Mouse (Mus musculus) CH12.LX (cell line): ENCODE results near the gene Camta1. TPM values are rescaled to one million over a fixed set of nuclear protein-coding genes. Genes with fewer than 3 reads are reported as not detected.

ENCODE experiments used
- DNase-seq: peaks from one replicate; pipeline ENCODE4 v3.0.0-alpha.2; 2013; ENCODE audit errors: extremely low read depth
- H3K27ac ChIP-seq: 2 replicates; pipeline ENCODE4 v1.5.1; 2012; ENCODE audit warnings: low read depth, mild to moderate bottlenecking, control low read depth, moderate library complexity; ENCODE audit not compliant: insufficient read depth
- H3K27me3 ChIP-seq: replicated peaks from 2 replicates; pipeline ENCODE3; 2012; ENCODE audit warnings: inconsistent platforms
- H3K36me3 ChIP-seq, 2 experiments: replicated peaks in 1 of 2; 2 replicates each; pipeline versions ENCODE3 to v1.6.1; 2012; ENCODE audit warnings: inconsistent platforms in 1 of 2, low read length in 1 of 2, mild to moderate bottlenecking in 1 of 2, mixed read lengths in 1 of 2, moderate library complexity in 1 of 2; ENCODE audit not compliant: control insufficient read depth in 1 of 2, insufficient read depth in 1 of 2
- H3K4me1 ChIP-seq, 2 experiments: 2 replicates each; pipeline ENCODE4 v1.6.1; 2012; ENCODE audit warnings: inconsistent platforms in 1 of 2, moderate library complexity in 1 of 2; ENCODE audit not compliant: insufficient read depth in 2 of 2, control insufficient read depth in 1 of 2
- H3K4me2 ChIP-seq: 2 replicates; pipeline ENCODE4 v1.6.1; 2012; ENCODE audit warnings: low read depth, mild to moderate bottlenecking, control low read depth; ENCODE audit not compliant: poor library complexity, insufficient read depth, severe bottlenecking
- H3K4me3 ChIP-seq, 3 experiments: fragments of 150-350 bp in 1 of 3; sonication (generic) in 1 of 3; replicated peaks in 1 of 3; 2 replicates each; pipeline versions ENCODE3 to v1.5.1; 2011 to 2012; ENCODE audit warnings: low read depth in 2 of 3, low read length in 2 of 3, mild to moderate bottlenecking in 2 of 3, moderate library complexity in 2 of 3, control low read depth in 1 of 3, improper control_type of control experiment in 1 of 3, inconsistent platforms in 1 of 3, mixed read lengths in 1 of 3; ENCODE audit not compliant: poor library complexity in 1 of 3
- H3K79me2 ChIP-seq: replicated peaks from 2 replicates; pipeline ENCODE4 v1.6.1; 2012; ENCODE audit warnings: mild to moderate bottlenecking, moderate library complexity; ENCODE audit not compliant: control insufficient read depth, poor library complexity, insufficient read depth, severe bottlenecking; ENCODE audit errors: extremely low read depth
- H3K9ac ChIP-seq: 2 replicates; pipeline ENCODE4 v1.6.1; 2012; ENCODE audit warnings: low read depth, mild to moderate bottlenecking, control low read depth, moderate library complexity; ENCODE audit not compliant: insufficient read depth
- H3K9me3 ChIP-seq: replicated peaks from 2 replicates; pipeline ENCODE3; 2012; ENCODE audit warnings: low read length, inconsistent platforms, mixed read lengths
- CHD2 ChIP-seq: IDR thresholded peaks from 2 replicates; pipeline ENCODE4 v1.6.1; 2011; ENCODE audit warnings: low read length, improper control_type of control experiment
- E2F4 ChIP-seq: IDR thresholded peaks from 2 replicates; pipeline ENCODE4 v1.6.1; 2011; ENCODE audit warnings: low read depth, low read length, improper control_type of control experiment; ENCODE audit not compliant: insufficient replicate concordance
- ELF1 ChIP-seq: IDR thresholded peaks from 2 replicates; pipeline ENCODE4 v1.6.1; 2014; ENCODE audit warnings: low read depth, mild to moderate bottlenecking, inconsistent platforms, low read length, improper control_type of control experiment
- ETS1 ChIP-seq: conservative IDR thresholded peaks from 2 replicates; pipeline ENCODE4 v1.6.1; 2012; ENCODE audit warnings: low read depth, mild to moderate bottlenecking, inconsistent platforms, low read length, improper control_type of control experiment, moderate library complexity
- GABPA ChIP-seq: IDR thresholded peaks from 2 replicates; pipeline ENCODE4 v1.6.1; 2012; ENCODE audit warnings: low read depth, low read length, improper control_type of control experiment, inconsistent platforms; ENCODE audit not compliant: insufficient replicate concordance
- HCFC1 ChIP-seq: IDR thresholded peaks from 2 replicates; pipeline ENCODE4 v1.6.1; 2012; ENCODE audit warnings: low read depth, mild to moderate bottlenecking, inconsistent platforms, low read length, improper control_type of control experiment
- IRF4 ChIP-seq: IDR thresholded peaks from 2 replicates; pipeline ENCODE4 v1.6.1; 2014; ENCODE audit warnings: low read depth, mild to moderate bottlenecking, inconsistent platforms, low read length, improper control_type of control experiment
- JUN ChIP-seq: IDR thresholded peaks from 2 replicates; pipeline ENCODE4 v1.6.1; 2011; ENCODE audit warnings: low read depth, mild to moderate bottlenecking, low read length, improper control_type of control experiment, moderate library complexity; ENCODE audit not compliant: insufficient read depth
- MAFK ChIP-seq: IDR thresholded peaks from 2 replicates; pipeline ENCODE4 v1.6.1; 2011; ENCODE audit warnings: low read length, improper control_type of control experiment; ENCODE audit not compliant: insufficient replicate concordance
- MAZ ChIP-seq: IDR thresholded peaks from 2 replicates; pipeline ENCODE4 v1.6.1; 2012; ENCODE audit warnings: low read depth, mild to moderate bottlenecking, inconsistent platforms, low read length, improper control_type of control experiment, moderate library complexity
- MXI1 ChIP-seq: IDR thresholded peaks from 2 replicates; pipeline ENCODE4 v1.6.1; 2011; ENCODE audit warnings: mild to moderate bottlenecking, low read depth, low read length, improper control_type of control experiment
- MYC ChIP-seq: IDR thresholded peaks from 2 replicates; pipeline ENCODE4 v1.6.1; 2011; ENCODE audit warnings: low read depth, mild to moderate bottlenecking, improper control_type of control experiment, low read length
- NELFE ChIP-seq: IDR thresholded peaks from 2 replicates; pipeline ENCODE4 v1.6.1; 2011; ENCODE audit warnings: low read depth, low read length, improper control_type of control experiment
- NRF1 ChIP-seq: IDR thresholded peaks from 2 replicates; pipeline ENCODE4 v1.6.1; 2014; ENCODE audit warnings: low read depth, mild to moderate bottlenecking, inconsistent platforms, low read length, improper control_type of control experiment, moderate library complexity
- POLR2A ChIP-seq: IDR thresholded peaks from 2 replicates; pipeline ENCODE4 v1.6.1; 2011; ENCODE audit warnings: low read depth, mild to moderate bottlenecking, improper control_type of control experiment, low read length
- POLR2AphosphoS2 ChIP-seq: IDR thresholded peaks from 2 replicates; pipeline ENCODE4 v1.6.1; 2011; ENCODE audit warnings: low read depth, low read length, improper control_type of control experiment
- RAD21 ChIP-seq: IDR thresholded peaks from 2 replicates; pipeline ENCODE4 v1.6.1; 2011; ENCODE audit warnings: low read depth, mild to moderate bottlenecking, low read length, improper control_type of control experiment, moderate library complexity
- RCOR1 ChIP-seq: conservative IDR thresholded peaks from 2 replicates; pipeline ENCODE4 v1.6.1; 2012; ENCODE audit warnings: low read depth, mild to moderate bottlenecking, inconsistent platforms, low read length, improper control_type of control experiment
- SIN3A ChIP-seq: IDR thresholded peaks from 2 replicates; pipeline ENCODE4 v1.6.1; 2012; ENCODE audit warnings: low read length, improper control_type of control experiment, inconsistent platforms
- SMC3 ChIP-seq: IDR thresholded peaks from 2 replicates; pipeline ENCODE4 v1.6.1; 2011; ENCODE audit warnings: low read depth, low read length, improper control_type of control experiment
- TBP ChIP-seq: conservative IDR thresholded peaks from 2 replicates; pipeline ENCODE4 v1.6.1; 2011; ENCODE audit warnings: low read depth, low read length, improper control_type of control experiment
- TCF12 ChIP-seq: IDR thresholded peaks from 2 replicates; pipeline ENCODE4 v1.6.1; 2014; ENCODE audit warnings: low read depth, mild to moderate bottlenecking, inconsistent platforms, low read length, improper control_type of control experiment
- USF1 ChIP-seq: IDR thresholded peaks from 2 replicates; pipeline ENCODE4 v1.6.1; 2014; ENCODE audit warnings: low read depth, mild to moderate bottlenecking, inconsistent platforms, low read length, improper control_type of control experiment
- USF2 ChIP-seq: conservative IDR thresholded peaks from 2 replicates; pipeline ENCODE4 v1.6.1; 2011; ENCODE audit warnings: low read depth, low read length, improper control_type of control experiment
- ZC3H11A ChIP-seq: IDR thresholded peaks from 2 replicates; pipeline ENCODE4 v1.6.1; 2012; ENCODE audit warnings: low read depth, mild to moderate bottlenecking, inconsistent platforms, low read length, improper control_type of control experiment
- ZKSCAN1 ChIP-seq: IDR thresholded peaks from 2 replicates; pipeline ENCODE4 v1.6.1; 2012; ENCODE audit warnings: low read depth, inconsistent platforms, low read length, improper control_type of control experiment, borderline replicate concordance
- ZNF384 ChIP-seq: IDR thresholded peaks from 2 replicates; pipeline ENCODE4 v1.6.1; 2012; ENCODE audit warnings: low read depth, low read length, improper control_type of control experiment, inconsistent platforms
- dilution Hi-C: fragments of 300-500 bp; cut with MboI; formaldehyde crosslinking; loops from 2 replicates; pipeline ENCODE4 v1.14.3; 2020; ENCODE audit warnings: low sequenced_read_pairs; ENCODE audit not compliant: extremely low pct_unique_long_range_greater_than_20kb, extremely low pct_ligation_motif_present
- in situ Hi-C: fragments of 300-500 bp; cut with MboI; formaldehyde crosslinking; loops from 3 replicates; pipeline ENCODE4 v1.14.3; 2019; ENCODE audit warnings: low sequenced_read_pairs, low pct_ligation_motif_present, low pct_unique_long_range_greater_than_20kb, mixed read lengths
- polyA plus RNA-seq: library from polyadenylated mRNA; unstranded; fragments of >175 nt; gene quantifications from 2 replicates; pipeline ENCODE4 v1.2.1, GENCODE M21; 2012; ENCODE audit warnings: low read depth; ENCODE audit not compliant: insufficient read length
- total RNA-seq, 2 experiments: library from RNA; depleted of rRNA; stranded (reverse); fragments of 300-350 nt in 1 of 2; fragments of >200 nt in 1 of 2; gene quantifications; 2 replicates each; pipeline ENCODE4 v1.2.3; 2012 to 2014

Gene Camta1
- total and polyA plus RNA-seq, 3 experiments, result 9.9 to 32.5 (median 15.3) TPM

GRCm38 (mm10) chr4:151496581-151496980 is 365.1 kb downstream of the Camta1 start:
- dilution Hi-C loops (no loop called here), in situ Hi-C loops (no loop called here)
- Histone ChIP-seq H3K4me3 (no peak overlapping the region), H3K9me3 (peaks cover 85% of the 10 kb centered on the region), H3K79me2 (no peaks in the 10 kb centered on the region), H3K27me3 (no peaks in the 10 kb centered on the region), H3K9ac (no peak overlapping the region), H3K27ac (no peak overlapping the region), H3K4me2 (no peak overlapping the region), H3K4me1 (no peaks in the 10 kb centered on the region), H3K36me3 (no peaks in the 10 kb centered on the region)
- DNase-seq, result no peak
- no peak for TF ChIP-seq MAZ
- TF ChIP-seq POLR2AphosphoS2, result no peak
- no peak for TF ChIP-seq NRF1
- TF ChIP-seq JUN, result no peak
- no peak for TF ChIP-seq ZNF384
- no peak for TF ChIP-seq MYC
- no peak for TF ChIP-seq RAD21
- no peak for TF ChIP-seq E2F4
- no peak for TF ChIP-seq IRF4
- TF ChIP-seq POLR2A, result no peak
- TF ChIP-seq ELF1, result no peak
- no peak for TF ChIP-seq CHD2
- no peak for TF ChIP-seq SIN3A
- no peak for TF ChIP-seq ETS1
- TF ChIP-seq USF2, result no peak
- TF ChIP-seq MAFK, result no peak
- no peak for TF ChIP-seq ZC3H11A

DNA sequence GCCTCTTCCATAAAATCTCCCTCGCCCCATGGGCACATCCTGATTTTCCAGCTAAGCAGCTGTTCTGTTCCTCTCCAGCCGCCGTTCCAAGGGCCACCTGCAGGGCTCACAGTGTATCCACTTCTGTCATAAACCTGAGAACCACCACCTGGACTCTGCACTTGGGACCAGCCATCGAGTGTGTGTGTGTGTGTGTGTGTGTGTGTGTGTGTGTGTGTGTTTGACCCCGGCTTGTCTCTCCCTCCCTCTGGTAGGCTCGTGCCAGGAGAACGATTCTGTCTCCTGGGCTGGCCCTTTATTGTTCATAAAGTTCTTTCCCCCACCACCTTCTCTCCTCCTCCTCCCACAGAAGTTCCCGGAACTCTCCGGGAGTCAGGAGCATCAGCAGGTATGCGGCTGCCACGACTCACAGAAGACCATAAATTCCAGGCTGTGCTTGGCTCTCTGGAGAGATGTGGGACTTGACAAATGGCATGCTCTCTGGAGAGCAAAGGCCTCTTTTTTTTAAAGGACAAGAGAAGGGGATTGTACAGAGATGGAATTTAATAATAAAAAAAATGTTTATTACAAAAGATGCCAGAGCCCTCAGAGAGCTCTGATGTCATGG is 366.3 kb downstream of the Camta1 start:
- H3K9ac ChIP-seq, result no peak overlapping the region
- DNase-seq, result no peak
- H3K4me3 ChIP-seq, result no peak overlapping the region
- H3K27ac ChIP-seq, result no peak overlapping the region
- no peaks in the 10 kb centered on the region for H3K36me3 ChIP-seq
- H3K4me2 ChIP-seq, result no peak overlapping the region
- H3K27me3 ChIP-seq, result no peaks in the 10 kb centered on the region
- H3K4me1 ChIP-seq, result no peaks in the 10 kb centered on the region
- no peaks in the 10 kb centered on the region for H3K79me2 ChIP-seq
- no peak for TF ChIP-seq ELF1
- no peak for TF ChIP-seq NELFE
- TF ChIP-seq USF1, result no peak
- TF ChIP-seq RCOR1, result no peak
- TF ChIP-seq SIN3A, result no peak
- TF ChIP-seq HCFC1, result no peak
- no peak for TF ChIP-seq GABPA
- TF ChIP-seq CHD2, result no peak
- TF ChIP-seq TCF12, result no peak
- TF ChIP-seq IRF4, result no peak
- no peak for TF ChIP-seq MYC
- TF ChIP-seq ZKSCAN1, result no peak
- no peak for TF ChIP-seq E2F4
- TF ChIP-seq ZNF384, result no peak
- no peak for TF ChIP-seq MXI1
- TF ChIP-seq TBP, result no peak
- TF ChIP-seq SMC3, result no peak
- no peak for TF ChIP-seq NRF1
- peaks cover 86% of the 10 kb centered on the region for H3K9me3 ChIP-seq
- dilution Hi-C loops, result no loop called here
- in situ Hi-C loops, result no loop called here
